Mouse (Mus musculus) small intestine, adult 2 months (tissue): ENCODE results near the gene Asic2. TPM values are rescaled to one million over a fixed set of nuclear protein-coding genes. Genes with fewer than 3 reads are reported as not detected.
"Not testable (repeated sequence)": the region's sequence is repeated elsewhere in the genome, so short reads cannot be mapped to it uniquely, and the experiment has no call there.

Source experiments
- H3K27ac ChIP-seq: fragments of 200-500 bp; 2 replicates; pipeline ENCODE4 v1.5.1; 2012; ENCODE audit warnings: low read depth, low read length, control low read depth, inconsistent platforms; ENCODE audit not compliant: insufficient read depth
- H3K27me3 ChIP-seq: fragments of 200-500 bp; 2 replicates; pipeline ENCODE4 v1.6.1; 2012; ENCODE audit warnings: mild to moderate bottlenecking, moderate library complexity, low read length, inconsistent platforms; ENCODE audit not compliant: control insufficient read depth, insufficient read depth
- H3K36me3 ChIP-seq: fragments of 200-500 bp; 2 replicates; pipeline ENCODE4 v1.6.1; 2012; ENCODE audit warnings: mild to moderate bottlenecking, low read length, control low read depth, inconsistent platforms; ENCODE audit not compliant: control insufficient read depth, insufficient read depth
- H3K4me1 ChIP-seq: fragments of 200-500 bp; 2 replicates; pipeline ENCODE4 v1.6.1; 2012; ENCODE audit warnings: low read length, inconsistent platforms, mixed read lengths; ENCODE audit not compliant: control insufficient read depth, insufficient read depth, insufficient read length
- H3K4me3 ChIP-seq: fragments of 200-500 bp; 2 replicates; pipeline ENCODE4 v1.5.1; 2012; ENCODE audit warnings: low read depth, mild to moderate bottlenecking, control low read depth, inconsistent platforms, low read length, moderate library complexity
- CTCF ChIP-seq: fragments of 200-500 bp; IDR thresholded peaks from 2 replicates; pipeline ENCODE4 v1.5.1; 2012; ENCODE audit warnings: low read depth, mild to moderate bottlenecking, control low read depth, inconsistent platforms, low read length, moderate library complexity, mixed read lengths; ENCODE audit not compliant: insufficient replicate concordance, insufficient read length; ENCODE audit errors: extremely low read depth
- POLR2A ChIP-seq: fragments of 200-500 bp; IDR thresholded peaks from 2 replicates; pipeline ENCODE4 v1.6.1; 2012; ENCODE audit warnings: low read depth, mild to moderate bottlenecking, control low read depth, inconsistent platforms, low read length, moderate library complexity
- WGBS: fragments of 180-500 bp; shearing (Covaris S2); methylation state at CpG from one replicate; pipeline ENCODE4 v1.1.7; 2018; 5-methylcytosine and 5-hydroxymethylcytosine counted together
- polyA plus RNA-seq: library from polyadenylated mRNA; depleted of rRNA; stranded (reverse); fragments of >200 nt; gene quantifications from 2 replicates; pipeline ENCODE4 v1.2.3, GENCODE M21; 2012

Gene Asic2
- polyA plus RNA-seq, 1 experiment: 1.4 TPM

- Histone ChIP-seq H3K27ac (no peak overlapping the region), H3K4me3 (no peak overlapping the region), H3K36me3 (no peaks in the 10 kb centered on the region), H3K4me1 (no peaks in the 10 kb centered on the region), H3K27me3 (no peaks in the 10 kb centered on the region)
- TF ChIP-seq POLR2A (no peak), CTCF (no peak)
- WGBS: 61% methylated on average over 10 of the region's 10 CpGs
Observed at GRCm38 (mm10) chr11:81369497-81370425, 598.5 kb downstream of the Asic2 start.

GRCm38 (mm10) chr11:81364442-81364841, 603.8 kb downstream of the Asic2 start:
- Histone ChIP-seq H3K36me3 (no peaks in the 10 kb centered on the region), H3K27me3 (no peaks in the 10 kb centered on the region), H3K27ac (no peak overlapping the region), H3K4me1 (no peaks in the 10 kb centered on the region), H3K4me3 (no peak overlapping the region)
- TF ChIP-seq CTCF (no peak), POLR2A (no peak)
- WGBS: 91% methylated on average over 3 of the region's 3 CpGs

- TF ChIP-seq POLR2A (no peak), CTCF (no peak)
- no peaks in the 10 kb centered on the region for H3K4me1 ChIP-seq
- no peaks in the 10 kb centered on the region for H3K27me3 ChIP-seq
- 41% methylated on average over 3 of the region's 3 CpGs for WGBS
- H3K36me3 ChIP-seq: no peaks in the 10 kb centered on the region
- no peak overlapping the region for H3K4me3 ChIP-seq
- no peak overlapping the region for H3K27ac ChIP-seq
Observed at GRCm38 (mm10) chr11:81362461-81362860, 605.8 kb downstream of the Asic2 start.

GRCm38 (mm10) chr11:81361040-81361439, 607.2 kb downstream of the Asic2 start:
- Histone ChIP-seq H3K27ac (no peak overlapping the region), H3K4me1 (no peaks in the 10 kb centered on the region), H3K36me3 (no peaks in the 10 kb centered on the region), H3K27me3 (no peaks in the 10 kb centered on the region), H3K4me3 (no peak overlapping the region)
- TF ChIP-seq POLR2A: no peak
- no peak for TF ChIP-seq CTCF
- 43% methylated on average over 4 of the region's 4 CpGs for WGBS

- not testable (repeated sequence) for H3K4me3 ChIP-seq, H3K36me3 ChIP-seq, H3K4me1 ChIP-seq, H3K27me3 ChIP-seq, H3K27ac ChIP-seq
- WGBS: 59% methylated on average over 5 of the region's 6 CpGs
Observed at GRCm38 (mm10) chr11:81350498-81350897, 617.8 kb downstream of the Asic2 start.

GRCm38 (mm10) chr11:81331977-81332376, 636.3 kb downstream of the Asic2 start:
- no peak for TF ChIP-seq POLR2A
- Histone ChIP-seq H3K27me3 (no peaks in the 10 kb centered on the region), H3K36me3 (no peaks in the 10 kb centered on the region), H3K4me1 (no peaks in the 10 kb centered on the region), H3K27ac (no peak overlapping the region), H3K4me3 (no peak overlapping the region)
- WGBS: 70% methylated on average over 2 of the region's 2 CpGs

GRCm38 (mm10) chr11:81330982-81331381, 637.3 kb downstream of the Asic2 start:
- TF ChIP-seq CTCF (no peak), POLR2A (no peak)
- Histone ChIP-seq H3K4me1 (no peaks in the 10 kb centered on the region), H3K27me3 (no peaks in the 10 kb centered on the region), H3K4me3 (no peak overlapping the region), H3K27ac (no peak overlapping the region), H3K36me3 (no peaks in the 10 kb centered on the region)
- 79% methylated on average over 3 of the region's 3 CpGs for WGBS

- Histone ChIP-seq H3K36me3 (no peaks in the 10 kb centered on the region), H3K27me3 (no peaks in the 10 kb centered on the region), H3K4me3 (no peak overlapping the region), H3K27ac (no peak overlapping the region), H3K4me1 (no peaks in the 10 kb centered on the region)
- WGBS: 77% methylated on average over 5 of the region's 5 CpGs
- TF ChIP-seq POLR2A: no peak
- TF ChIP-seq CTCF: no peak
Observed at GRCm38 (mm10) chr11:81328088-81328487, 640.2 kb downstream of the Asic2 start.
